Mouse (Mus musculus) small intestine, adult 2 months (tissue): ENCODE measurements around the gene Tmem221. TPM values are rescaled to one million over a fixed set of nuclear protein-coding genes. Genes with fewer than 3 reads are reported as not detected.

ENCODE experiments used
- H3K27ac ChIP-seq: fragments of 200-500 bp; 2 replicates; pipeline ENCODE4 v1.5.1; 2012; ENCODE audit warnings: low read depth, low read length, control low read depth, inconsistent platforms; ENCODE audit not compliant: insufficient read depth
- H3K27me3 ChIP-seq: fragments of 200-500 bp; 2 replicates; pipeline ENCODE4 v1.6.1; 2012; ENCODE audit warnings: mild to moderate bottlenecking, moderate library complexity, low read length, inconsistent platforms; ENCODE audit not compliant: control insufficient read depth, insufficient read depth
- H3K36me3 ChIP-seq: fragments of 200-500 bp; 2 replicates; pipeline ENCODE4 v1.6.1; 2012; ENCODE audit warnings: mild to moderate bottlenecking, low read length, control low read depth, inconsistent platforms; ENCODE audit not compliant: control insufficient read depth, insufficient read depth
- H3K4me1 ChIP-seq: fragments of 200-500 bp; 2 replicates; pipeline ENCODE4 v1.6.1; 2012; ENCODE audit warnings: low read length, inconsistent platforms, mixed read lengths; ENCODE audit not compliant: control insufficient read depth, insufficient read depth, insufficient read length
- H3K4me3 ChIP-seq: fragments of 200-500 bp; 2 replicates; pipeline ENCODE4 v1.5.1; 2012; ENCODE audit warnings: low read depth, mild to moderate bottlenecking, control low read depth, inconsistent platforms, low read length, moderate library complexity
- CTCF ChIP-seq: fragments of 200-500 bp; IDR thresholded peaks from 2 replicates; pipeline ENCODE4 v1.5.1; 2012; ENCODE audit warnings: low read depth, mild to moderate bottlenecking, control low read depth, inconsistent platforms, low read length, moderate library complexity, mixed read lengths; ENCODE audit not compliant: insufficient replicate concordance, insufficient read length; ENCODE audit errors: extremely low read depth
- POLR2A ChIP-seq: fragments of 200-500 bp; IDR thresholded peaks from 2 replicates; pipeline ENCODE4 v1.6.1; 2012; ENCODE audit warnings: low read depth, mild to moderate bottlenecking, control low read depth, inconsistent platforms, low read length, moderate library complexity
- WGBS: fragments of 180-500 bp; shearing (Covaris S2); methylation state at CpG from one replicate; pipeline ENCODE4 v1.1.7; 2018; 5-methylcytosine and 5-hydroxymethylcytosine counted together
- polyA plus RNA-seq: library from polyadenylated mRNA; depleted of rRNA; stranded (reverse); fragments of >200 nt; gene quantifications from 2 replicates; pipeline ENCODE4 v1.2.3, GENCODE M21; 2012; rRNA removed

The Tmem221 gene
- polyA plus RNA-seq = 0.62 and 3.3 TPM in 2 replicates

DNA sequence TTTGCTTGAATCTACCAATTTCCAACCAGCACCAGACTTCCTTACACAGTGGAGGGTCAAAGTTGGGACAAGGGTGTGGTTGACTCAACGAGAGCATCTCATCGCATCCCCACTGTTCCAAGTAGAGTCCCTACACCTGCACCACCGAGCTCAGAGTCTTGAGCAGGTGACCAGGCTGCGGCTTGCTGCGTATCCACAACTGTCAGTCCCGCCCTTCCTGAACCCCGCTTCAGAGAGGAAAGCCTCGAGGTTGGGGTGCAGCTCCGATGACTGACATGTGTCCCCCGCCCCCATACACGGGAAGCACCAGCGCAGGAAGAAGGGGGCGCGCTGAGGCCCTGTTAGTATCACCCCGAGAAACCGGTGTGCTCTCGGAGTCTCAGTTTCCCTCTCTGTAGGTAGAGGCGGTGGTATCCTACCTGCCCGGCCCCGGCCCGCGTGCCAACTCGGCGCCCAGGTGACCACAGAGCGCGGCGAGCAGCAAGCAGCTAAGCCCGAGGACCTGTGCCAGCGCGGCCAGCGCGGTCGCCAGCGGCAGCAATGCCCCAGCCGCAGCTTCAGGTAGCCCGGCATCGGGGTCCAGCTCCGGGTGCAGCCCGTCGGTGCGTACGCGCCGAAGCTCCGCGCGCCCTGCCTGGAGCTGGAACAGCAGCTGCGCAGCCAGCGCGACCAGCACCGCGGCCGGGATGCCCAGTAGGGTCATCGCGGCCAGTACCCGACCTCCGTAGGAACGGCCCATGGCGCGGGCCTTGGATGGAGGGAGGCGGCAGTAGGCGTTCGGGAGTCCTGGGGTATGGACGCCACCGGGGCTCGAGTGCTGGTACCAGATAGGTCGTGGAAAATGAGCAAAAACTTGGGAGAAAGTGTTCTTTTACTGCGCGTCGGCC, at the start of gene Tmem221:
Tmem221 (minus strand) TSS at position 801 of the 887 bp plus-strand sequence.
- H3K4me1 ChIP-seq = peaks cover 13% of the 10 kb centered on the region
- H3K27ac ChIP-seq = no peak within 1 kb of the TSS
- WGBS = 4% methylated on average over 70 of the region's 70 CpGs
- H3K4me3 ChIP-seq = peak within 1 kb of the TSS; percentile 59
- TF ChIP-seq CTCF (no peak), POLR2A (no peak)
- peaks cover 18% of the 10 kb centered on the region; the same call in 1 of the 2 replicates for H3K27me3 ChIP-seq
- no peaks in the 10 kb centered on the region for H3K36me3 ChIP-seq

DNA sequence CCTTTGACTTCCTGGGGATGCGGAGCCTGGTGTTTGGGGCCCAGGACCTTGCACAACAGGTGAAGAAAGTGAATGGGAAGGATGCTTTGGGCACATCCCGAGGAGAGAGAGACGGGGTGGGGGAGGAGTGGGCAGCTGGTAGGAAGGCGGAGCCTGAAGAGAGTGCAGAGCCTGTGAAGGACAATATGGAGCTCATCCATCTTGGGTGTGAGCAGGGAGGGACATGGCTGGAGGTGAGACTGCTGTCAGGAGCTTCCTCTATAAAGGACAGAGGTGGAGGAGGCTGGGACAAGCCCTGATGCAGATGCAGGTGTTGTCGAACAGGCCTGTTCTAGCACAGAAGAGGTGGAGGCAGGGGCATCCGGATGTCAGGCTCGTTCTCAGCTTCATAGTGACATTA, 45.4 kb upstream of the Tmem221 start:
- Histone ChIP-seq H3K4me3 (no peak overlapping the region), H3K36me3 (no peaks in the 10 kb centered on the region), H3K27ac (no peak overlapping the region), H3K4me1 (peaks cover 14% of the 10 kb centered on the region), H3K27me3 (peaks cover 6% of the 10 kb centered on the region)
- 87% methylated on average over 7 of the region's 7 CpGs for WGBS
- no peak for TF ChIP-seq POLR2A
- TF ChIP-seq CTCF = no peak

DNA sequence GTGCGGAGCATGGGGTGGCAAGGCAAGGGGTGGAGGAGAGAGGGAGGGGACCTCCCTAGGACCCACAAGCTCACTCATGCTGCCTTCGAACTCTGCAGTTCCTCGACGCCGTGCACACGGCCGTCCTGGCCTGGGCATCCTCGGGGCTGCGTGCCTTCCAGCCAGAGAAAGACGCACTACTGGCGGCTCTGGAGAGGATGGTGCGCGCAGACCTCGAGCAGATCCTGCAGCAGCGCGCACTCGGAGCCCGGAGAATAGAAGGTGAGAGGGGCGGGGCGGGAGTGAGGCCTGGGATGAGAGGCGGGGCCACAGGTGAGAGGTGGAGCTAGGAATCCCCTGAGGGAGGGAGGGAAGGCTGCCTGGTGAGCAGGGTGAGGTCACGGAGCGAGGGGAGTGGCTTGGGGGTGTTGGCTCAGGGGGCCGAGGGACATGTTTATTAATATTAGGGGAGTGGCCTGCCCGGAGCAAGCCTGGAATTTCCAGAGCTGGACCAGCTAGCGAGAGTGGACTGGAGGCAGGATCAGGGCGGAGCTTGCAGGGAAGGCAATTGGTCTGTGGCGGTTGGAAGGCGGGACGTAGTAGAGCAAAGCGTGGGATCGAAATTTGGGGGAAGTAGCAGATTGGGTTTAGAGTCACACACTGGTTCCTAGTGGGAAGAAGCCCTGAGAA, 44.1 kb upstream of the Tmem221 start:
- WGBS = 1% methylated on average over 32 of the region's 32 CpGs
- H3K4me1 ChIP-seq = peaks cover 14% of the 10 kb centered on the region
- H3K27me3 ChIP-seq = peaks cover 6% of the 10 kb centered on the region
- H3K27ac ChIP-seq = no peak overlapping the region
- peak overlapping the region; percentile 50 for H3K4me3 ChIP-seq
- H3K36me3 ChIP-seq = no peaks in the 10 kb centered on the region
- TF ChIP-seq POLR2A (no peak), CTCF (no peak)

DNA sequence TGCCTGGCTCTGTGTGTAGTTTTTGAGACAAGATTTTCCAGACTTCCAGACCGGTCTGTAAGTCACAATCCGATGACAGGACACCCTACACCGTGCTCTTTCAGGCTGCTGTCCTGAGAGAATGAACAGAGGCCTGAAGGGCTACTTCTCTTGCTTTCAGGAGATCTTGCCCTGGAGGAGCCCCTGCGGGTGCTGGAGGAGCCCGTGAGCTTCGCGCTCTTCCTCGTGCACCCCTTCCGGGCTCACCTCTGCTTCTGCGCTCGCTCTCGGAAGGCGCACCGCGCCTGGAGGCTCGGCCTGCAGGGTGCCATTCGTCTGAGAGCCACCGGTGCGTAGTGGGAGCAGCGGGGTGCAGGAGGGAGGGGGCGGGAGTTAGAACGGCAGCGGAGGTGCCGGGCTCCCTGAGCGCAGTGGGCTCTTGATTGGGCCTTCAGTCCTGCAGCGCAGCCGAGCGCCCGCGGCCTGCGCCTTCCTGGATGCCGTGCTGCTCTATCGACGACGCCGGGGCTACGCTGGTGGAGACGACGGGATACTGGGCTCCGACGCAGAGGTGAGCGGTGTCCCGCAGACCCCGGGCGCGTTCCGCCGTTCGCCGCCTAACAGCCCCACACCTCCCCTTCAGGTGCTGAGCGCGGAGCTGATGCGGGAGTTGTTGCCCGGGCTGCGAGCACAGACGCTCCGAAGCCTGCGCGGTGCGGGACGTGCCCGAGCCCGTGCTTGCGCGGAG, 43.4 kb upstream of the Tmem221 start:
- 7% methylated on average over 65 of the region's 65 CpGs for WGBS
- peaks cover 14% of the 10 kb centered on the region for H3K4me1 ChIP-seq
- H3K4me3 ChIP-seq = peak overlapping the region; percentile 50
- TF ChIP-seq CTCF = no peak
- no peak for TF ChIP-seq POLR2A
- H3K36me3 ChIP-seq = no peaks in the 10 kb centered on the region
- no peak overlapping the region for H3K27ac ChIP-seq
- H3K27me3 ChIP-seq = peaks cover 6% of the 10 kb centered on the region

DNA sequence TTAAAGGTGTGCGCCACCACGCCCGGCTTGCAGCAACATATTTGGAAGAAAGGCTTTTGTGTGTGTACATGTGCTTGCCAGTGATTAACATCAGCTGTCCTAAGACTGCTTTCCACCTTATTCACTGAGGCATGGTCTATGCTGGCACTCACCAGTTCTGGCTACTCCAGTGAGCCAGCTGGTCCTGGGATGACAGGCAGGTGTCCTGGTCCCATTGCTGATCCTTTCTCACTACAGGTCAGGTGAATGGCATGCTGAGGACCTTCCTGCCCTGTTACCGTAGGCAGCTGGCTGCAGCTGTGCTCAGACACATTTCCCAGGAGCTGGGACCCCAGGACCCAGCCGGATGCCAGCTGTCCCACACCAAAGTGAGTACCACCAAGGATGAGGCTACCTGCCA, 40.2 kb upstream of the Tmem221 start:
- WGBS = 93% methylated on average over 5 of the region's 5 CpGs
- no peak overlapping the region for H3K4me3 ChIP-seq
- H3K36me3 ChIP-seq = no peaks in the 10 kb centered on the region
- peaks cover 14% of the 10 kb centered on the region for H3K4me1 ChIP-seq
- H3K27me3 ChIP-seq = peaks cover 6% of the 10 kb centered on the region
- TF ChIP-seq POLR2A = no peak
- TF ChIP-seq CTCF = no peak
- no peak overlapping the region for H3K27ac ChIP-seq

DNA sequence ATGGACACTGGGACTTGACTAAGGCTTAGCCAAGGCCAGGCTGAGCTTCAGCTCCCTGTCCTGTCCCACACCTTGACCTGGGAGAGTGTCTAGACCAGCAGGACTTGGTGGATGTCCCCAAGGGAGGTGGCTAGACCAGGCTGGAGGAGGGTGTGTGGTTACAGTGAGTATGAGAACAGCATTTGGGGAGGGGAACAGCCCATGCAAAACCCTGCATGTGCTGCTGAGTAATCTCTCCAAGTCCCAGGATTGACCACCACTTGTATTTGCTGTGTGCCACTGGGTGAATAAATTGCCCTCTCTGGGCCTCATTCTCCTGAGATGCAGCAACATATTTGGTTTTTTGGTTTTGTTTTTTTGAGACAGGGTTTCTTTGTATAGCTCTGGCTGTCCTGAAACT, 39.7 kb upstream of the Tmem221 start:
- TF ChIP-seq POLR2A = no peak
- TF ChIP-seq CTCF = no peak
- H3K4me3 ChIP-seq = no peak overlapping the region
- no peaks in the 10 kb centered on the region for H3K36me3 ChIP-seq
- H3K27ac ChIP-seq = no peak overlapping the region
- peaks cover 12% of the 10 kb centered on the region for H3K4me1 ChIP-seq
- peaks cover 6% of the 10 kb centered on the region for H3K27me3 ChIP-seq

DNA sequence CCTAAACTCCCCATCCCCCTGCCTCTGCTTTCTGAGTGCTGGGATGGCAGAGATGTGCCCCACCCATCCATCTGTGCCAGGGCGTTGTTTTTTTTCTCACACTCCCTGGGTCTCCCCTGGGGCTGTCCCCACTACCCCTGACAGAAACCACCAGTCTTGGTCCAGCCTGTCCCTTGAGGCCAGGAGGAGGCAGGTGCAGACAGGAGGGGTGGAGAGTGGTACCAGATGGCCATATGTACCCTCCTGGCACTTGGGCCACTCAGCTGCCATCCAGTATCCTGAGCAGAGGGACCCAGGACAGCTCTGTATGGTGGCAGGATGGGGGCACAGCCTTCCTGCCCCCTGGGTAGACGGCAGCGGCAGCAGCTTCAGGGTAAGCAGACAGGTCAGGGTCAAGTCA, 38.8 kb upstream of the Tmem221 start, which contains the start of gene Fam129c:
Fam129c (plus strand) TSS at position 198 of the 400 bp plus-strand sequence.
- Histone ChIP-seq H3K36me3 (no peaks in the 10 kb centered on the region), H3K4me3 (no peak within 1 kb of the TSS), H3K4me1 (peaks cover 12% of the 10 kb centered on the region), H3K27ac (no peak within 1 kb of the TSS), H3K27me3 (peaks cover 6% of the 10 kb centered on the region)
- no peak for TF ChIP-seq POLR2A
- TF ChIP-seq CTCF = no peak
- WGBS = 89% methylated on average over 3 of the region's 3 CpGs
